Mouse (Mus musculus): ENCODE results near the gene Naf1. TPM values are rescaled to one million over a fixed set of nuclear protein-coding genes. Genes with fewer than 3 reads are reported as not detected.

Naf1 gene
- polyA plus RNA-seq (2015; fragmentation: Nextera tagmentation; extraction: Ambion mirVana) = 3.5 and 3.9 TPM in 2 replicates

DNA sequence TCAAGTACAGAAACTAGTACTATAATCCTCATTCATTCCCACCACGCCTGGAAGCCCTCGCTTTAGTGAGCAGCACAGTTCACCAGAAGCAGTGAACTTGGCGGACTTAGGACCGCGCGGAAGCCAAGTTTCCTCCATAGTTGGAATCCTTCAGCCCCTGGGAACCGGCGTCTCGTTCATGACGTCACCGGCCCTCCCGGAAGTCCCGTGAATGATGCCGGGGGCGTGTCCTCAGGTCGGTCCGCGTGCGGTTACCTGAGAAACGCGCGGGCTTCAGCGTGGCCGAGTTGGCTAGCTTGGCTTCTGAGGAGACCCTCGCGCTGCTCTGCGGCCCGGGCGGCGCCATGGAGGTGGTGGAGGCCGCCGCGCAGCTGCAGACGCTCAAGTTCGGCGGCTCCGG lies at the start of gene Naf1:
Gene Naf1 (plus strand): TSS at position 195 of the 400 bp plus-strand sequence.

Other genes with a start within 250 kb of the Naf1 start
- gene Npy5r, start 172.1 kb upstream of the Naf1 start, polyA plus RNA-seq (2015; fragmentation: Nextera tagmentation; extraction: Ambion mirVana) = 3.5 and 3.8 TPM in 2 replicates
- 11.5 and 14.7 TPM in 2 replicates for gene Npy1r, start 163.0 kb upstream of the Naf1 start, polyA plus RNA-seq (2015; fragmentation: Nextera tagmentation; extraction: Ambion mirVana)

All from neural tube, postnatal 0 days (tissue).